Mouse (Mus musculus) cerebellum, adult 2 months (tissue): ENCODE results near the gene Fkbp6. TPM values are rescaled to one million over a fixed set of nuclear protein-coding genes. Genes with fewer than 3 reads are reported as not detected.
A peak's percentile ranks its signal among the peaks of the same experiment; 100 is the strongest.

Source experiments
- DNase-seq, 2 experiments: peaks; one replicate each; pipeline ENCODE4 v3.0.0; 2021
- H3K27ac ChIP-seq: fragments of 200-500 bp; 2 replicates; pipeline ENCODE4 v1.5.1; 2012; ENCODE audit warnings: low read length, control low read depth, inconsistent platforms; ENCODE audit not compliant: insufficient read depth
- H3K27me3 ChIP-seq: fragments of 200-500 bp; 2 replicates; pipeline ENCODE4 v1.6.1; 2012; ENCODE audit warnings: inconsistent platforms, mild to moderate bottlenecking, low read length, moderate library complexity; ENCODE audit not compliant: control insufficient read depth, insufficient read depth
- H3K4me1 ChIP-seq: fragments of 200-500 bp; 2 replicates; pipeline ENCODE4 v1.6.1; 2011; ENCODE audit warnings: low read length; ENCODE audit not compliant: control insufficient read depth, insufficient read depth
- H3K4me3 ChIP-seq: fragments of 200-500 bp; replicated peaks from 2 replicates; pipeline ENCODE3; 2011; ENCODE audit warnings: mild to moderate bottlenecking, low read depth, low read length, control low read depth; ENCODE audit not compliant: insufficient read depth
- CTCF ChIP-seq: fragments of 200-500 bp; IDR thresholded peaks from 2 replicates; pipeline ENCODE4 v1.5.1; 2011; ENCODE audit warnings: low read depth, mild to moderate bottlenecking, control low read depth, low read length, moderate library complexity, borderline replicate concordance; ENCODE audit not compliant: insufficient read depth
- POLR2A ChIP-seq: fragments of 200-500 bp; IDR thresholded peaks from 2 replicates; pipeline ENCODE4 v1.6.1; 2011; ENCODE audit warnings: low read length, control low read depth, borderline replicate concordance; ENCODE audit not compliant: insufficient read depth
- WGBS: fragments of 180-500 bp; shearing (Covaris S2); methylation state at CpG from one replicate; pipeline ENCODE4 v1.1.7; 2018; 5-methylcytosine and 5-hydroxymethylcytosine counted together
- polyA plus RNA-seq: library from polyadenylated mRNA; depleted of rRNA; stranded (reverse); fragments of >200 nt; gene quantifications from 2 replicates; pipeline ENCODE4 v1.2.3, GENCODE M21; 2012; rRNA removed

The Fkbp6 gene
- not detected in 2 replicates for polyA plus RNA-seq

DNA sequence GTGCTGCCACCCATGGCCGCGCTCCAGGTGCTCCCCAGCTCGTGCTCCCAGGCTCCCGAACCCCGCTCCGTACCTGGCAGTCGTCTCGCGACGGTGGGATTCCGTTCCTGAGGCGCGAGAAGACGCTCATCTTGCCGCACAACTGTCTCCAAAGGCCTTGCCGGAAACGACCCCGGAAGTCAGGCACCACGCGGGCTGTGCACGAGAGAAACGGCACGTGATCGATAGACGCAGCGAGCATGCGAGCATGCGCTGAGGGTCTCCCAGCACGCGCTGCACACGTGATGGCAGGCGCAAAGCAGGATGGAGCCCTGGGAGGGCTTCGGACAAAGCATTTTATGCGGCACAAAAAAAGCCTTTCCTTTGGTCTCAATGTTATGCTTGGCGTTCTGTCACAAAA lies at the start of gene Fkbp6:
Gene Fkbp6, minus strand, starts transcription at position 183 of the 400 bp plus-strand sequence.
- Histone ChIP-seq H3K4me1 (peaks cover 4% of the 10 kb centered on the region; the same call in 1 of the 2 replicates), H3K4me3 (no peak within 1 kb of the TSS), H3K27ac (no peak within 1 kb of the TSS), H3K27me3 (no peaks in the 10 kb centered on the region)
- TF ChIP-seq POLR2A (no peak), CTCF (no peak)
- DNase-seq: no peak
- 88% methylated on average over 35 of the region's 35 CpGs for WGBS

DNA sequence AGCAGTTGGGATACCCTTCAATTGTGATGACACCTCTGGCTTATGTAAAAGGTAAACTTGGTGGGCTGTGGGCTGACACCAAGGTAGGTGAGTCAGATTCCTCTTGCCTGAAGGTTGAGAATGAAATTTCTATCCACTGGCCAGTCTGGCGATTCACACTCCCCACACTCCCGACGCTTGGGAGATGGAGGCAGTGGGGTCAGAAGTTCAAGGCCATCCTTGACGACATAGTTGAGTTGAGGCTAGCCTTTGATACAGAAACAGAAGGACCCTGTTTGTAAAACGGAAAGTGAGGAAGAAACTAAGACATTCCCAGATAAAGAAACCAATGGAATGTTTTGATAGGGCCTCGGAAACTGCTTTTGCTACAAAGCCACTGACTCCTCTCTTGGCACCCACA lies 49.5 kb upstream of the Fkbp6 start:
- Histone ChIP-seq H3K4me3 (no peak overlapping the region), H3K27me3 (no peaks in the 10 kb centered on the region), H3K27ac (no peak overlapping the region), H3K4me1 (no peaks in the 10 kb centered on the region)
- DNase-seq: no peak
- WGBS: 76% methylated on average over 6 of the region's 6 CpGs
- no peak for TF ChIP-seq POLR2A
- TF ChIP-seq CTCF: no peak

DNA sequence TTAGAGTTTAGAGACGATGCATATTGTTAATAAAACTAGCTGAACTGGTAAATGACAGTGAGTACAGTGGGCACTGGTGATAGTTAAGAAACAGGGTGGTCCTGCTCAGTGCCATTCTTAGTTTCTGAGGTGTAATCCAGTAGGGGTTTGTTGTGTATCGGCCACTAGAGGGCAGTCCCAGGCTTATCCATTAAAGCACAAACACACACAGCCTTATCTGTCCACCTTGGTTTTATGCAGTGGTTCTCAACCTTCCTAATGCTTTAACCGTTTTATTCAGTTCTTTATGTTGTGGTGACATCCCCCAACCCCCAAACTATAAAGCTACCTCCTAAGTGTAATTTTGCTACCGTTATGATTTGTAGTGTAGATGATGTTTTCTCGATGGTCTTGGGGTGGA lies 46.0 kb upstream of the Fkbp6 start:
- no peak for DNase-seq
- Histone ChIP-seq H3K4me3 (no peak overlapping the region), H3K27ac (no peak overlapping the region), H3K27me3 (no peaks in the 10 kb centered on the region), H3K4me1 (no peaks in the 10 kb centered on the region)
- WGBS: 47% methylated on average over 5 of the region's 5 CpGs
- TF ChIP-seq CTCF: peak; percentile 19; the same call in 1 of the 2 replicates
- TF ChIP-seq POLR2A: no peak

DNA sequence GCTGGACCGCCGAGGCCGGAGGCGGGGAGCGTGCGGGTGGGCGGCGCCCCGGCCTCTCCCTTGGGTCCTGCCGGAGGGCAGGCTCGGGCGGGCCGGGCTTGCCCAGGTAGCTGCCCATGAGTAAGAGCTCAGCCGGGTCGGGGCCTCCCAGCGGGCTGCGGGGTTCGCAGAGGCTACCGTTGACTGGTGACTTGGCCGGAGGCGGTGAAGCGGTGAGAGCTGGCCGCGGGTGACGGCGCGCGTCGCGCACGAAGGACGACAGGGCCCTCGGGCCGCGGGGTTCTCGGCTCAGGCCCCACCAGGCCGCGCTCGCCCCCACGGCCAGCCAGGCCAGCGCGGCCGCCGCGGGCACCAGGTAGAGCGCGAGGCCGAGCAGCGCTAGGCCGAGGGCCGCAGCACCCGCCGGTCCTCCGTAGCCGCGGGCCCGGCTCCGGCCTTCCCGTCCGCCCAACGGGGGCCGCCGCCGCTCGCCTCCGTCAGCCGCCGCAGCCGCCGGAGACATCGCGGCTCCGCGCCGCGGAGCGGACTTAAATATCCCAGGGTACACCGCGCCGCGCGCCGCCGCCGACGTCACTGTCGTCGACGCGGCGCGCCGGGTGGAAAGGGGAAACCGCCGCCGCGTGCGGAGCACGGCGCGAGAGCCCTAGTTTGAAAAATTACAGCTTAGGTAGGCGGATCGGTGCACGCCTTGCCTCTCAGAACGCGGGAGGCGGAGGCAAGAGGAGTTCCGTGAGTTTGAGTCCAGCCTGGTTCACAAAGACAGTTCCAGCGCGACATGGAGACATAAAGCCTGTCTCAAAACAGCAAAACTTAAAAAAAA lies 44.4 kb upstream of the Fkbp6 start, which contains the start of gene Pom121:
Gene Pom121, minus strand, starts transcription at position 543 of the 820 bp plus-strand sequence.
- Histone ChIP-seq H3K27me3 (no peaks in the 10 kb centered on the region), H3K4me3 (peak within 1 kb of the TSS; percentile 73), H3K27ac (peak within 1 kb of the TSS; percentile 72), H3K4me1 (no peaks in the 10 kb centered on the region)
- WGBS: under 1% methylated on average over 106 of the region's 110 CpGs
- TF ChIP-seq CTCF (no peak), POLR2A (peak; percentile 51; the same call in 1 of the 2 replicates)
- peak; percentile 83 for DNase-seq

DNA sequence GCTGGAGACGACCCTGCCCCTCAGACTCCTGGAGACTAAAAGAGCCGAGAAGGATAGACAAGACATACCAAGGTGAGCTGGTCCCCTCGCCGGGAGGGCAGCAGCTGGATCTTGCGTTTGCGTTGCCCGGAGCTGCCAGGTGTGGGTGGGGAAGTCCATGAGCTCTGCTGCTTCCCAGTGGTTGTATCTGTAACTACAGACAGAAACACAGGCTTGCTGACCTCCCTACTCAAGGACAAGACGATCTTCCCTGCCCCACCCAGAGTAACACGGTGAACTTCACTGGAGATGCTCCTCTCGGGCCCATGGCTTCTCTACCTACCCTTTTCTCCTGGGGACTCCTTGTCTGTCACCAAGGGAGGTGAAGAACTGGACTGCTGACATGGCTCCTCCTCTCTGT lies 33.9 kb upstream of the Fkbp6 start:
- H3K4me3 ChIP-seq: no peak overlapping the region
- WGBS: 79% methylated on average over 10 of the region's 10 CpGs
- TF ChIP-seq CTCF (no peak), POLR2A (no peak)
- no peak overlapping the region for H3K27ac ChIP-seq
- no peaks in the 10 kb centered on the region for H3K27me3 ChIP-seq
- DNase-seq: no peak
- no peaks in the 10 kb centered on the region for H3K4me1 ChIP-seq

DNA sequence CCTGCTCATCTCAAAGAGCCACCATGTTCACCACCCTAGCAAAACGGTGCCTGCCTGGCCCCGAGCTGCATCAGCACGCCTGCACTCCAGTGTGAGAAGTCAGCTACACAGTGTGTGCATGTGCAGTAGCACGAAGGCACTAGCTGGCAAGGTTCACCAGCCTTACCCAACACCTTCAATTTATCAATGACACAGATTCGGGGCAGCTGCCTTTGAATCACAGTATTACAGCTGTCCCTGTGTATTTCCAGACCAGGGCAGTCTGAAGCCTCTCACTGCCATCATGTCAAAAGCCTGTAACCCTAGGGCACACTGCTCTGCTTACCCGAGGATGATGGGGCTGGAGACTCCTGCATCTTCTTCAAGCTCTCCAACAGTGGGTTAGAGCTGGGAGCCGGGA lies 32.9 kb upstream of the Fkbp6 start:
- no peaks in the 10 kb centered on the region for H3K4me1 ChIP-seq
- no peak overlapping the region for H3K27ac ChIP-seq
- WGBS: 88% methylated on average over 7 of the region's 7 CpGs

DNA sequence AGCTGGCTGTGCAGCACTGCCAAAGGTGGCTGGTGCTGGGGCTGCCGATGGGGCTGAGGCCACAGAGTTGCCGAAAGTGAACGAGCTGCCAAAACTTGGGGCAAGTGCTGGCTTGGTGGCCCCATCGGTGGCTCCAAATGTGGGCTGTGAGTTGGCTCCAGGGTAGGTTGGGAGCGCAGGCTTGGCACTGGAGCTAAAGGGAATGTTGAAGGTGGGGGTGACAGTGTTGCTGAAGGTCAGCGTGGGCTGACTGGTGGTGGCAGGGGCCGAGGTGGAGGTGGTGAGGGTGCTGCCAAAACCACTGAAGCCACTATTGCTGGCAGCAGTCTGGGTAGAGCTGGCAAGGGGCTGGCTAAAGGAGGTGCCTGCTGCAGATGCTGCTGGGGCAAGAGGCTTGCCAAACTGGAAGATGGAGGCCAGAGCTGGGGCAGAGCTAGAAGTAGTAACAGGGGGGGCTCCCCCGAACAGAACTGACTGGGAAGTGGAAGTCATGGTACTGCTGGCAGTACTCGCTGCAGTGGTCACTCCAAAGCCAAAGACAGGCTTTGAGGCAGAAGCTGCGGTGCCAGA lies 31.6 kb upstream of the Fkbp6 start:
- WGBS: 50% methylated on average over 10 of the region's 10 CpGs
- no peaks in the 10 kb centered on the region for H3K27me3 ChIP-seq

More for the DNA sequence above, 32.9 kb upstream of the Fkbp6 start:
- TF ChIP-seq POLR2A (no peak), CTCF (no peak)
- Histone ChIP-seq H3K4me3 (no peak overlapping the region), H3K27me3 (no peaks in the 10 kb centered on the region)
- no peak for DNase-seq

More for the DNA sequence above, 31.6 kb upstream of the Fkbp6 start:
- H3K4me3 ChIP-seq: no peak overlapping the region
- H3K4me1 ChIP-seq: no peaks in the 10 kb centered on the region
- no peak for TF ChIP-seq CTCF
- TF ChIP-seq POLR2A: no peak
- no peak overlapping the region for H3K27ac ChIP-seq
- no peak for DNase-seq
